10 mouse cellular contexts compared by ENCODE assay signal in genomic region chr1:124652251-124652861, GRCm38 (mm10).
DNase-seq lines count a peak whose midpoint lies in the region; ATAC-seq and TF ChIP-seq lines count a peak whose summit lies in the region.
"Had no signal": no experiment of that assay in that cellular context is flagged by ENCODE, and none has a peak within 500 bp of the region (broad histone marks: within the 10 kb centered on the region; RNA-seq: fewer than 3 reads in every experiment).

No protein-coding gene starts in this region.

- H3K9ac ChIP-seq in hindbrain, postnatal 0 days (replicated peaks; ENCODE audit: low read length), result no peak overlapping the region
- H3K9ac ChIP-seq: limb, embryonic 15.5 days had no signal

- H3K27me3 ChIP-seq in hindbrain, postnatal 0 days (ENCODE audit: insufficient read depth, low read length), result no peaks in the 10 kb centered on the region
- H3K27me3 ChIP-seq: limb, embryonic 15.5 days had no signal

- no peak overlapping the region for H3K4me2 ChIP-seq in hindbrain, postnatal 0 days (ENCODE audit: low read depth, low read length)
- H3K4me2 ChIP-seq: limb, embryonic 15.5 days had no signal

- no peaks in the 10 kb centered on the region for H3K9me3 ChIP-seq in hindbrain, postnatal 0 days (ENCODE audit: low read length)
- H3K9me3 ChIP-seq: limb, embryonic 15.5 days had no signal

- peak; percentile 13 to 45 for DNase-seq in cerebellum, postnatal 10 days
- no peak for DNase-seq in cerebellum, postnatal 4 days (ENCODE audit: low spot score in 2 of 2)
- DNase-seq in left cerebral cortex, adult 2 months (ENCODE audit: extremely low spot score in 1 of 2, low spot score in 2 of 2), result no peak
- no peak for DNase-seq in left cerebral cortex, adult 9 months (ENCODE audit: low spot score in 2 of 2)
- peak; percentile 76 for DNase-seq in hindbrain, postnatal 0 days (ENCODE audit: low spot score)
- peak; percentile 8 for DNase-seq in retina, postnatal 7 days (ENCODE audit: low read depth, low spot score)
- no peak for DNase-seq in heart, postnatal 14 days
- no peak for DNase-seq in testis, postnatal 14 days (ENCODE audit: low spot score)
- DNase-seq: lung, postnatal 10 days had no signal

- 63% methylated on average over 3 of the region's 3 CpGs for WGBS in hindbrain, postnatal 0 days

- no peak overlapping the region for H3K27ac ChIP-seq in left cerebral cortex, adult 2 months
- no peak overlapping the region for H3K27ac ChIP-seq in hindbrain, postnatal 0 days
- H3K27ac ChIP-seq: limb, embryonic 15.5 days had no signal

- H3K4me1 ChIP-seq in hindbrain, postnatal 0 days (ENCODE audit: insufficient read depth, low read length), result no peaks in the 10 kb centered on the region
- H3K4me1 ChIP-seq: limb, embryonic 15.5 days had no signal

- ATAC-seq in hindbrain, postnatal 0 days, result no peak

- no peaks in the 10 kb centered on the region for H3K36me3 ChIP-seq in hindbrain, postnatal 0 days (ENCODE audit: insufficient read depth, low read length)
- H3K36me3 ChIP-seq: limb, embryonic 15.5 days had no signal

- intact Hi-C loops in left cerebral cortex, adult 2 months (cut with DNase I), result no loop called here
- intact Hi-C loops in heart, postnatal 14 days (cut with DNase I), result no loop called here

- no peak overlapping the region for H3K4me3 ChIP-seq in left cerebral cortex, adult 2 months
- no peak overlapping the region for H3K4me3 ChIP-seq in hindbrain, postnatal 0 days (ENCODE audit: low read length)
- H3K4me3 ChIP-seq: limb, embryonic 15.5 days had no signal

- peak; percentile 55 for TF ChIP-seq CTCF in left cerebral cortex, adult 2 months (IDR thresholded peaks at IDR 0.05)
- peak; percentile 66 for TF ChIP-seq CTCF in hindbrain, postnatal 0 days (IDR thresholded peaks at IDR 0.05; ENCODE audit: low read depth)

Comparison
In these comparisons a context has a peak if more than half of its experiments do, and no peak if none do; other contexts are left out.
1. DNase-seq: peak in cerebellum, postnatal 10 days (2 of 2), hindbrain, postnatal 0 days (single experiment) and retina, postnatal 7 days (single experiment); none in cerebellum, postnatal 4 days (0 of 2), left cerebral cortex, adult 2 months (0 of 2), left cerebral cortex, adult 9 months (0 of 2), heart, postnatal 14 days (0 of 2) and testis, postnatal 14 days (single experiment).